Mouse (Mus musculus): ENCODE results near the gene Iqcn. TPM values are rescaled to one million over a fixed set of nuclear protein-coding genes. Genes with fewer than 3 reads are reported as not detected.
A peak's percentile ranks its signal among the peaks of the same experiment; 100 is the strongest.

Gene Iqcn
- polyA plus RNA-seq, 1 experiment from 2014 or later, result not detected

DNA sequence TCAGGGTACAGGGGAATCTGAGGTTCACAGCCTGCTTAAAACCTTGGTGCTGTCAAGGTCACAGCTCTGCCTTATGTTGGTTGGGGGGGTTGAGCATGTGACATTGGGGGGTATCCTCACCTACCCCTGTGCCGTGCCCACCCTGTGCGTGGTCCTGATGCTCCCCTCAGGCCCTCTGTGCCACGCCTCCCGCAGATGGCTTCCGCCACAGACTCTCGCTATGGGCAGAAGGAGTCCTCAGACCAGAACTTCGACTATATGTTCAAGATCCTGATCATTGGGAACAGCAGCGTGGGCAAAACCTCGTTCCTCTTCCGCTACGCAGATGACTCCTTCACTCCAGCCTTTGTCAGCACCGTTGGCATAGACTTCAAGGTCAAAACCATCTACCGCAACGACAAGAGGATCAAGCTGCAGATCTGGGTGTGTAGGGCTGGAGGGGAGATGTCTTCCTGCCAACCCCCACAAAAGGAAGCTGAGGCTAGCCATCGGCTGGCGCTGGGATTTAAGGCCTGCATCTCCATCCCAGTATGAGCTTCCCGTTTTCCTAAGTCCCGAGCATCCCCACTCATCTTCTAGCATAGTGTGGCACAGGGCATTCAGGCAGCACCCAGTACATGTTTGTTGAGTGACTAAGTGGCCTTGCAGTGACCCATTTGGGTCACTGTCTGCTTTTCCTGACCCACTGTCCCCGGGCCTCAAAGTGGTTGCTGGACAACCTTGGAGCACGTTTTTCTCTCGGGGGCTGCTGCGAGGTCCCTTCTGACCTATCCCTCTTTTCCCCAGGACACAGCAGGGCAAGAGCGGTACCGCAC, 52.6 kb downstream of the Iqcn start:
- Histone ChIP-seq H3K9ac (peak overlapping the region; percentile 84), H3K27ac (no peak overlapping the region), H3K36me3 (peaks cover 24% of the 10 kb centered on the region), H3K4me3 (peak overlapping the region; percentile 70), H3K9me3 (replicated peaks) (no peaks in the 10 kb centered on the region), H3K4me2 (replicated peaks) (peak overlapping the region; percentile 92), H3K4me1 (peaks cover 50% of the 10 kb centered on the region), H3K27me3 (no peaks in the 10 kb centered on the region)
- 83% methylated on average over 24 of the region's 24 CpGs for WGBS
- no peak for ATAC-seq (ENCODE audit: low FRiP score)

DNA sequence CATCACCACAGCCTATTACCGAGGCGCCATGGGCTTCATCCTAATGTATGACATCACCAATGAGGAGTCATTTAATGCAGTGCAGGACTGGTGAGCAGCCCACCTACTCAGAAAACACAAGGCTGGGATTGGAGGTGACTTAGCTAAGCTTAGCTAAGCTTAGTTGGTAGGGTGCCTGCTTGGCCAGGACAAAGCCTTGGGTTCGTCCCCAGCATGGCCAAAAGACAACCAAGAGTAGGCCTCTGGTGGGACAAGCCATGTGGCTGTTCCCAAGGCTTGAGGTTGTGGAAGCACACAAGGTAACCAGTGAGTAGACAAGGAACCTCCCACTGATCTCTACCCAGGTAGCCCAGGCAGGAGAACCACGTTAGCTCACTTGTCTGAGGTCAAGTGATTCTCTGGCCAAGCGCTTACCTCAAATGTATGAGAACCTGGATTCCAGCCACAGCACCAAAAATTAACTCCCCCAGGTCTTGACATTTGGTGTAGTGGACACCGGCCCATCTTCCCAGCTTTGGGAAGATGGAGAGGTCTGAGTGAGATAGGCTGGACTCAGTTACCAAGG, 53.3 kb downstream of the Iqcn start:
- no peaks in the 10 kb centered on the region for H3K9me3 ChIP-seq (replicated peaks)
- no peak overlapping the region for H3K4me2 ChIP-seq (replicated peaks)
- peaks cover 24% of the 10 kb centered on the region for H3K36me3 ChIP-seq
- whole genome bisulfite sequencing, result 89% methylated on average over 6 of the region's 6 CpGs
- H3K4me1 ChIP-seq, result peaks cover 54% of the 10 kb centered on the region
- H3K27ac ChIP-seq, result no peak overlapping the region
- 0 out of 2 replicates have a peak overlapping the region, but pooled peaks have one; percentile 84 for H3K9ac ChIP-seq
- H3K27me3 ChIP-seq, result no peaks in the 10 kb centered on the region
- H3K4me3 ChIP-seq, result no peak overlapping the region
- no peak for ATAC-seq (ENCODE audit: low FRiP score)

DNA sequence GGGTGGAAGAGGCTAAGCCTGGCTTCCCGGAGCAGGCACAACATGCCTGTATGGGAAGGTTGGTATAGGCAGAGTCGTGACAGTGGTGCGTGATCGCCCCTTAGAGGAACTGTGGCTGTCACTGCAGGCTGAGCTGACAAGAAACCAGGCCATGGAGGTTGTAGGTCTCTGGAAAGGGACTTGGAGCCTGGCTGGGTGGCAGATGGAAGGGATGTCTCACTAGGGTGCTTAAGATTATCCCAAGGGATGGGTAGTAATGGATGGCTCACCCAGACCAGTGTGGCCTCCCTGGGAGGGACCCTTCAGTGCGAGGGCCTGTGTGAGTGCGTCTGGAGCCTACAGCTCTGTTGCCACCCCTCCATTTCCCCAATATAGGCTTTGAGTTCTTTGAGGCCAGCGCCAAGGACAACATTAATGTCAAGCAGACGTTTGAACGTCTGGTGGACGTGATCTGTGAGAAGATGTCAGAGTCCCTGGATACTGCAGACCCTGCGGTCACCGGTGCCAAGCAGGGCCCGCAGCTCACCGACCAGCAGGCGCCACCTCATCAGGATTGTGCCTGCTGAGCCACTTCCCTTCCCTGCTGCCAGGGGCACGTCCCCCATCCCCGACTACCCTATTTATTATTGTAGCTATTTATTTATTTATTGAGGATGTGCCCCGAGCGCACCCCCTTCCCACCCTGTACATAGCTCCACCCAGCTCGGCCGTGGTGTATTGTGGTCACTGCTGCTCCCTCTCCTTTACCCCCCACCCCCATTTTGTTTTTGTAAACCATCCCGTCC, 54.5 kb downstream of the Iqcn start:
- no peak overlapping the region for H3K4me2 ChIP-seq (replicated peaks)
- 64% methylated on average over 22 of the region's 22 CpGs for WGBS
- no peaks in the 10 kb centered on the region for H3K9me3 ChIP-seq (replicated peaks)
- H3K27ac ChIP-seq, result peak overlapping the region; percentile 24; the same call in 1 of the 2 replicates
- H3K4me3 ChIP-seq, result no peak overlapping the region
- 0 out of 2 replicates have a peak overlapping the region, but pooled peaks have one; percentile 38 for H3K9ac ChIP-seq
- no peak for ATAC-seq (ENCODE audit: low FRiP score)
- no peaks in the 10 kb centered on the region for H3K27me3 ChIP-seq
- H3K4me1 ChIP-seq, result peaks cover 55% of the 10 kb centered on the region
- peaks cover 24% of the 10 kb centered on the region for H3K36me3 ChIP-seq

DNA sequence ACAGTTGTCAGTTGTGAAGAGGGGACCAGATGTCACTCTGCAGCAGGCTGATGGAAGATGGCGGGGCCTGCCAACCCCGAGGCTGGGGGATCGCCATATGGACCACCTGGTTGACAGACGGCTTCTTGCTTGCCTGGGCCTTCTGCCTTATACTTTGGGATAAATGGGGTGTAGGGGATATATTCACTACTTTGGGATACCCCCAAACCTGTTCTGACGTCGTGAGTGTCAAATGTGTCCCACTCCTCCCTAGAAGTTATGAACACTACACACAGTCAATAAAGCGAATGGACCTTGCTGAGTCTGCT, 55.0 kb downstream of the Iqcn start:
- H3K36me3 ChIP-seq, result peaks cover 24% of the 10 kb centered on the region
- H3K9ac ChIP-seq, result no peak overlapping the region
- no peaks in the 10 kb centered on the region for H3K9me3 ChIP-seq (replicated peaks)
- no peak overlapping the region for H3K4me2 ChIP-seq (replicated peaks)
- H3K27me3 ChIP-seq, result no peaks in the 10 kb centered on the region
- no peak overlapping the region for H3K4me3 ChIP-seq
- no peak for ATAC-seq (ENCODE audit: low FRiP score)
- peaks cover 51% of the 10 kb centered on the region for H3K4me1 ChIP-seq
- 75% methylated on average over 7 of the region's 7 CpGs for WGBS
- peak overlapping the region; percentile 24; the same call in 1 of the 2 replicates for H3K27ac ChIP-seq

DNA sequence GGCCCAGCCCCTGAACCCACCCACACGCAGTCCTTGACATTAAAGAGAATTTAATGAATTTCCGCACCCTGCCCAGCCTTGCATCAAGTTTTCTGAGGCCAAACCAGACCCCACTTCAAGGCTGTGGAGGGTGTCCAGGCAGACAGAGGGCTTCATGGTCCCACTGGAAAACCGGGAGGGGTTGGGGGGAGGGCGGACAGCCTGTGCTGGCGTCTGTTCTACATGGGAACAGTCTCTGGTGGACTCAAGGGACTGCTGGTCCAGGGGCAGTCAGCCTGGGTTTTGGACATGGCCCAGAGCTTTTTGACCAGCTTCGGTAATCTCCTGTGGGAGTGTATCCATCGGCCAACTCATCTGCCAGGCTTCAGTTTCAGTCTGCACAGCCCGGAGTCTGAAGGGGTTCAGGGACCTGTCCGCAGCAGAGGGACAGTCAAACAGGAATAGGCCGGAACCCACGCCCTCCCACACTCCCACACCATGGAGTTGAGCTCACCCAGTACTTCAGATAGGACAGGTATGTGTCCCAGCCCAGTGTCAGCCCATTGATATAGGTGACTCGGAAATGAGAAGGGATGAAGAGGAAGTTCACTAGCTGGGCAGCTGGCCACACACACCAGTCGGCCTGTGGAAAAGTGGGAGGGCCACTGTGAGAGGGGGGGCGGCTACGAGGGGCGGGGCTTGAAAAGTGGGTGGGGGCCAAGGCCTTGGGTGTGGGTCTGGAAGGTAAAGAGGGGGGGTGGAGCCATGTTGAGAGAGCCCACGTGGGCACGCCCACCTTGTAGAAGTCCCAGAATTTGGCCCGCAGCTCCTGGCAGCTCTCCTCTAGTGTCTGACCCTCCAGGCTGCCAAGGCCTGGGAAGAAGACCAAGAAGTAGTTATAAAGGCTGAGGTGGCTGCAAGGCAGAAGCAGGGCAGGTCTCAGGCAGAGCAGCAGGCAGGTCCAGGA, 55.6 kb downstream of the Iqcn start:
- Histone ChIP-seq H3K36me3 (peaks cover 27% of the 10 kb centered on the region), H3K9me3 (replicated peaks) (no peaks in the 10 kb centered on the region), H3K4me3 (no peak overlapping the region), H3K27ac (peak overlapping the region; percentile 23; the same call in 1 of the 2 replicates), H3K27me3 (no peaks in the 10 kb centered on the region), H3K4me2 (replicated peaks) (no peak overlapping the region), H3K9ac (0 out of 2 replicates have a peak overlapping the region, but pooled peaks have one; percentile 18), H3K4me1 (peaks cover 51% of the 10 kb centered on the region)
- no peak for ATAC-seq (ENCODE audit: low FRiP score)
- WGBS, result 71% methylated on average over 19 of the region's 19 CpGs

DNA sequence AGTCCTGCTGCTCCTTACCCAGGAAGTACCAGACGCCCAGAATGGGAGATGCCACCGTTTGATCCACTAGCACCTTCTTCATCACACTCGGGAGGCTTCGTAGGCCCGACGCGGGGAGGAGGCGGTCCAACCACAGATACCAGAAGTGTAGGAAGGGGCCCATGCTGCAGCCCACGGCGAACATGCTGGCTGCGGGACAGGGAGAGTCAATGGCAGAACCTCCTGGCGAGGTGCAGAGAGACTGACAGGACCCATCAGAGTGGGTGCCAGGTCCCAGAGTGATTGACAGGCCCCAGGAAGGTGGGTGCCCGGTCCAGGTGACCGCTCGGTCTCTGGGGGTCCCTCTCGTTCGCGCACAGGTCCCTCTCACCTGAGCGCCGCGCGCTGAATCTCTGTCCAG, 57.1 kb downstream of the Iqcn start:
- H3K27me3 ChIP-seq, result 0 out of 2 replicates have a peak, but pooled peaks cover 5% of the 10 kb centered on the region
- H3K4me2 ChIP-seq (replicated peaks), result peak overlapping the region; percentile 96
- WGBS, result 2% methylated on average over 21 of the region's 22 CpGs
- peak; percentile 24 for ATAC-seq (ENCODE audit: low FRiP score)
- peaks cover 45% of the 10 kb centered on the region for H3K4me1 ChIP-seq
- H3K36me3 ChIP-seq, result peaks cover 27% of the 10 kb centered on the region
- peak overlapping the region; percentile 63 for H3K4me3 ChIP-seq
- no peaks in the 10 kb centered on the region for H3K9me3 ChIP-seq (replicated peaks)
- H3K27ac ChIP-seq, result peak overlapping the region; percentile 82
- peak overlapping the region; percentile 77 for H3K9ac ChIP-seq

DNA sequence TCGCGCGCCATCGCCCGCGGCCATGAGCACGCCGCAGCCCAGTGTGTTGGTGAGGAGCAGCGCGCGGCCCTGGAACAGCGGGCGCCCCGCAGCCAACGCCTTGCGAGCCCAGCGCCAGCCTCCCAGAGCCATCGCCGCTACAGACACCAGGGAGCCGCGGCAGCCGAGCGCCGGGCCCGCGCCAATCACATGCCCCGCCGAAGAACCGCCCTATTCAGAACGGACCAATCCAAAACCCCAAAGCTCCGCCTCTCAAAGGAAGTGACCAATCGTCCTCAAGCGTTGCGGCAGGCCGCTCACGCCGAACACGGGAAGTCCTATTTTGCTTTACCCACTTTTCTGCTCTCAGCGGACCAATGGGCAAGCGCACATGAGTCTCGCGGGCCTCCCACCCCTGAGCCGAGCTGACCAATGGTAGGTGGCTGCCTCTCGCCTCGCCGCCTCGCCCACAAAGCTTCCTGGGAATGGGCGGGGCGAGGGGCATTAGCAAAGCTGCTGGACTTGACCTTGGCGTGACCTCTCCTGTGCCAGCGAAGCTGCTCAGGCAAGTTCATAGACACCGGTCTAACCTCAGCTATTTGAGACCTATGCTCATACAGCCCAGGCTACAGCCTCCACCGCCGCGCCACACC, 57.6 kb downstream of the Iqcn start, which contains the start of gene Mpv17l2:
Gene Mpv17l2 (minus strand): TSS at position 172 of the 632 bp plus-strand sequence.
- ATAC-seq (ENCODE audit: low FRiP score), result peak; percentile 96
- Histone ChIP-seq H3K4me1 (peaks cover 45% of the 10 kb centered on the region), H3K36me3 (peaks cover 27% of the 10 kb centered on the region), H3K9ac (peak within 1 kb of the TSS; percentile 77), H3K27ac (peak within 1 kb of the TSS; percentile 82), H3K27me3 (0 out of 2 replicates have a peak, but pooled peaks cover 8% of the 10 kb centered on the region), H3K4me2 (replicated peaks) (peak within 1 kb of the TSS; percentile 96), H3K9me3 (replicated peaks) (no peaks in the 10 kb centered on the region), H3K4me3 (peak within 1 kb of the TSS; percentile 63)
- under 1% methylated on average over 54 of the region's 55 CpGs for WGBS

DNA sequence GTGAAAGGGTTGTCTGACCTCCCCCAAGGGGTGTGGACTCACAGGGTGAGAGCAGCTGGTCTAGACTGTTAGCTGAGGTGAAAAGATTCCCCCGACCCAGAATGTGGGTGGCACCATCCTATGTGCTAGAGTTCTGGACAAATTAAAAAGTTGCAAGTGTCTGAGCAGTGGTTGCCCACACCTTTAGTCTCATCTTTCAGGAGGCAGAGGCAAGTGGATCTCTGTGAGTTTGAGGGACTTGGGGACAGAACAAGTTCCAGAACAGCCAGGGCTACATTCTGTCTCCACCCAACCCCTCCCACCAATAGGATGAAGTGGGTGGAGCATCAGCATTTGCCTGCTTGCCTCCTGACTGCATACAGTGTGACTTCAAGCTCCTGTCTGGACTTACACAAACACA, 58.9 kb downstream of the Iqcn start:
- no peak for ATAC-seq (ENCODE audit: low FRiP score)
- Histone ChIP-seq H3K36me3 (peaks cover 17% of the 10 kb centered on the region), H3K9me3 (replicated peaks) (no peaks in the 10 kb centered on the region), H3K27ac (no peak overlapping the region), H3K27me3 (peaks cover 17% of the 10 kb centered on the region; the same call in 1 of the 2 replicates), H3K4me2 (replicated peaks) (no peak overlapping the region), H3K9ac (no peak overlapping the region), H3K4me1 (peaks cover 51% of the 10 kb centered on the region), H3K4me3 (no peak overlapping the region)
- 83% methylated on average over 1 of the region's 1 CpGs for WGBS

DNA sequence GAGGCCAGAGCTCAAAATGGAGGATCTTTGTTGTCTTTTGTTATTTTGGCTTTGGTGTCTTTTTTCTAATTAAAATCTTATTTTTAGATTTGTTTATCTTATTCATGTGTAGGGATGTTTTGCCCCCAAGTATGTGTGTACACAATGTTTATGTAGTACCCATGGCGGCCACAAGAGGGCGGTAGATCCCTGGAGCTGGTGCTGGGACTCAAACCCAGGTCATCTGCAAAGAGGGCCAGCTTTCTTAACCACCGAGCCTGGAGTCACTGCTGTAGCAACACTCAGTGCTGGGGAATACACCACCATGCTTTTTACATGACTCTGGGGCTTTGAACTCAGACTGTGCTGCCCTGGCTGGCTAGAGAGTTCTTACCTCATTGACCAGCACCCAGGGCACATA, 60.1 kb downstream of the Iqcn start:
- H3K9ac ChIP-seq, result no peak overlapping the region

DNA sequence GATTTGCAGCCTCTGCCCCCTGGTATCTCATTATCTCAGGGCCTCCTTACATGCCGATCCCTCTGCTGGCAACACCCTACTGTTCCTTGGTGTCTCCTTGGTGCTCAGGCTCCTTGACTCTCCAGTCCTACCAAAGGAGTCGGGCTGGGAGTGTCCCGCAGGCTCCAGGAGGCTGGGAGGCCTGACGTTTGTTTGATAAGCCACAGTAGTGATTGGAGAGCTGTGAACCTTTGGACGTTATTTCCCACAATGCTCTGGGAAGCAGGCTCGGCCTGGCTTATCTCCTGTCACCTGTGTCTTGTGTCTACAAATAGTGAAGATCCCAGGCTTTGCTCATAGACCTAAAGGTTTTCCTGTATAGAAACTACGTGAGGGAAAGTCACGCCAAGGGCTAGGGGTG, 60.8 kb downstream of the Iqcn start:
- Histone ChIP-seq H3K9me3 (replicated peaks) (no peaks in the 10 kb centered on the region), H3K4me2 (replicated peaks) (no peak overlapping the region), H3K4me3 (no peak overlapping the region), H3K27ac (no peak overlapping the region), H3K36me3 (peaks cover 20% of the 10 kb centered on the region), H3K27me3 (peaks cover 24% of the 10 kb centered on the region; the same call in 1 of the 2 replicates), H3K9ac (no peak overlapping the region), H3K4me1 (peaks cover 36% of the 10 kb centered on the region)
- WGBS, result 88% methylated on average over 8 of the region's 8 CpGs
- no peak for ATAC-seq (ENCODE audit: low FRiP score)

More for the DNA sequence above, 60.1 kb downstream of the Iqcn start:
- peaks cover 19% of the 10 kb centered on the region for H3K36me3 ChIP-seq
- 4% methylated on average over 3 of the region's 3 CpGs for WGBS
- no peak overlapping the region for H3K27ac ChIP-seq
- H3K9me3 ChIP-seq (replicated peaks), result no peaks in the 10 kb centered on the region
- H3K4me2 ChIP-seq (replicated peaks), result no peak overlapping the region
- no peak overlapping the region for H3K4me3 ChIP-seq
- H3K4me1 ChIP-seq, result peaks cover 42% of the 10 kb centered on the region
- peaks cover 24% of the 10 kb centered on the region; the same call in 1 of the 2 replicates for H3K27me3 ChIP-seq
- no peak for ATAC-seq (ENCODE audit: low FRiP score)

DNA sequence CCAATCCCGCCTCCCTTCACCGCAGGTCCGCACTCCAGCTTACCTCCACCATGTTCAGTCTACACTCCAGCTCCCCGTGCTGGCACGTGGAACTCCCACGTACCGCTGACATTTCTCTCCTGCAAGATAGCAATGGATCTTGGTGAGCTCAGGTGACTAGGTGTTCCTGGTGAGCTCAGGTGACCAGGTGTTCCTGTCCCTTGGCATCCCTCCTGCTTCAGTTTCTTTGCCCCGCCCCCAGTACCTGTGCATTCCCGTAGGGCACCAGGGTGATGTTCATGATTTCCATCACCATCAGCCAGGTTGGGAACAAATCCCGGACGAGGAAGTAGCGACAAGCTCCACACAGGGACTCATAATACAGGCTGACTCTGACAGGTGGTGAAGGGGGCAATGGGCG, 61.4 kb downstream of the Iqcn start:
- H3K9ac ChIP-seq, result no peak overlapping the region
- H3K4me1 ChIP-seq, result peaks cover 29% of the 10 kb centered on the region
- H3K27ac ChIP-seq, result no peak overlapping the region
- H3K36me3 ChIP-seq, result peaks cover 22% of the 10 kb centered on the region
- WGBS, result 94% methylated on average over 13 of the region's 13 CpGs
- H3K4me2 ChIP-seq (replicated peaks), result no peak overlapping the region
- no peak overlapping the region for H3K4me3 ChIP-seq
- peaks cover 24% of the 10 kb centered on the region; the same call in 1 of the 2 replicates for H3K27me3 ChIP-seq
- H3K9me3 ChIP-seq (replicated peaks), result no peaks in the 10 kb centered on the region
- no peak for ATAC-seq (ENCODE audit: low FRiP score)

Measured in hindbrain, embryonic 12.5 days (tissue).